Mouse (Mus musculus) stomach, postnatal 0 days (tissue): Measurements from ENCODE around the gene Fbxl5. TPM values are rescaled to one million over a fixed set of nuclear protein-coding genes. Genes with fewer than 3 reads are reported as not detected.

Experiments used
- ATAC-seq: fragments of 200-750 bp; cut with Nextera tagmentation; 2 replicates; pipeline ENCODE4 v1.8.0; 2017; ENCODE audit not compliant: low FRiP score, low TSS enrichment
- DNase-seq: peaks from one replicate; pipeline ENCODE4 v3.0.0-alpha.2; 2016; ENCODE audit warnings: low spot score
- H3K27ac ChIP-seq: fragments of 300-500 bp; sonication (generic); replicated peaks from 2 replicates; pipeline ENCODE4 v1.5.1; 2014; ENCODE audit warnings: mild to moderate bottlenecking, control low read depth
- H3K27me3 ChIP-seq: fragments of 300-500 bp; sonication (generic); 2 replicates; pipeline ENCODE4 v1.6.1; 2014; ENCODE audit warnings: low read length; ENCODE audit not compliant: control insufficient read depth, insufficient read depth
- H3K36me3 ChIP-seq: fragments of 300-500 bp; sonication (generic); 2 replicates; pipeline ENCODE4 v1.6.1; 2014; ENCODE audit warnings: low read length, mixed read lengths; ENCODE audit not compliant: control insufficient read depth, insufficient read depth
- H3K4me1 ChIP-seq: fragments of 300-500 bp; sonication (generic); replicated peaks from 2 replicates; pipeline ENCODE4 v1.6.1; 2014; ENCODE audit warnings: antibody characterized with exemption; ENCODE audit not compliant: control insufficient read depth, insufficient read depth
- H3K4me2 ChIP-seq: fragments of 300-500 bp; sonication (generic); replicated peaks from 2 replicates; pipeline ENCODE4 v1.6.1; 2014; ENCODE audit warnings: low read depth, mild to moderate bottlenecking, control low read depth, moderate library complexity
- H3K4me3 ChIP-seq: fragments of 300-500 bp; sonication (generic); 2 replicates; pipeline ENCODE4 v1.5.1; 2014; ENCODE audit warnings: low read depth, low read length, control low read depth
- H3K9ac ChIP-seq: fragments of 300-500 bp; sonication (generic); 2 replicates; pipeline ENCODE4 v1.6.1; 2014; ENCODE audit warnings: mild to moderate bottlenecking, low read length, control low read depth, mixed read lengths
- H3K9me3 ChIP-seq: fragments of 300-500 bp; sonication (generic); 2 replicates; pipeline ENCODE4 v1.6.1; 2016; ENCODE audit warnings: low read length; ENCODE audit not compliant: control insufficient read depth
- CTCF ChIP-seq: IDR thresholded peaks from 2 replicates; pipeline ENCODE4 v1.5.1; 2016; ENCODE audit warnings: antibody characterized with exemption, low read depth, mild to moderate bottlenecking, moderate library complexity
- EP300 ChIP-seq: optimal IDR thresholded peaks from 2 replicates; pipeline ENCODE3; 2016; ENCODE audit warnings: antibody characterized with exemption
- WGBS: fragments of 180-500 bp; shearing (Covaris S2); extraction: QIAGEN DNeasy Blood & Tissue Kit; methylation state at CpG from one replicate; pipeline ENCODE4 v1.1.7; 2014; 5-methylcytosine and 5-hydroxymethylcytosine counted together
- polyA plus RNA-seq: library from polyadenylated mRNA; unstranded; fragments of >200 nt; fragmentation: Nextera tagmentation; extraction: Ambion mirVana; gene quantifications from 2 replicates; pipeline ENCODE4 v1.2.1, GENCODE M21; 2015

Gene Fbxl5
- polyA plus RNA-seq, 1 experiment from 2014 or later: 44.0 TPM

- H3K4me1 ChIP-seq: no peaks in the 10 kb centered on the region
- H3K9ac ChIP-seq: no peak overlapping the region
- 71% methylated on average over 4 of the region's 4 CpGs for WGBS
- no peak overlapping the region for H3K27ac ChIP-seq
- no peak for TF ChIP-seq EP300
- no peak for TF ChIP-seq CTCF
- no peaks in the 10 kb centered on the region for H3K27me3 ChIP-seq
- DNase-seq (no peak), ATAC-seq (no peak)
- H3K4me2 ChIP-seq: no peak overlapping the region
- no peaks in the 10 kb centered on the region for H3K9me3 ChIP-seq
- no peaks in the 10 kb centered on the region; the same call in 1 of the 2 replicates for H3K36me3 ChIP-seq
- no peak overlapping the region for H3K4me3 ChIP-seq
Observed at GRCm38 (mm10) chr5:43748039-43748438, 73.4 kb downstream of the Fbxl5 start.

- TF ChIP-seq CTCF (no peak), EP300 (no peak)
- Histone ChIP-seq H3K9ac (no peak overlapping the region), H3K4me3 (no peak overlapping the region), H3K4me2 (no peak overlapping the region), H3K9me3 (no peaks in the 10 kb centered on the region), H3K27me3 (no peaks in the 10 kb centered on the region), H3K27ac (no peak overlapping the region), H3K36me3 (peaks cover 4% of the 10 kb centered on the region), H3K4me1 (no peaks in the 10 kb centered on the region)
- ATAC-seq (no peak), DNase-seq (no peak)
- 34% methylated on average over 5 of the region's 5 CpGs for WGBS
Observed at GRCm38 (mm10) chr5:43745156-43745555, 76.3 kb downstream of the Fbxl5 start.

GRCm38 (mm10) chr5:43744187-43744586, 77.3 kb downstream of the Fbxl5 start:
- H3K4me2 ChIP-seq: no peak overlapping the region
- no peaks in the 10 kb centered on the region for H3K27me3 ChIP-seq
- no peak overlapping the region for H3K27ac ChIP-seq
- ATAC-seq: no peak
- no peak overlapping the region for H3K9ac ChIP-seq
- WGBS: 78% methylated on average over 1 of the region's 1 CpGs
- H3K36me3 ChIP-seq: peaks cover 6% of the 10 kb centered on the region
- no peak for DNase-seq
- no peaks in the 10 kb centered on the region for H3K9me3 ChIP-seq
- H3K4me3 ChIP-seq: no peak overlapping the region
- TF ChIP-seq CTCF (no peak), EP300 (no peak)
- H3K4me1 ChIP-seq: no peaks in the 10 kb centered on the region

- TF ChIP-seq EP300: no peak
- no peak for TF ChIP-seq CTCF
- H3K4me3 ChIP-seq: no peak overlapping the region
- no peaks in the 10 kb centered on the region for H3K4me1 ChIP-seq
- H3K27ac ChIP-seq: no peak overlapping the region
- no peak overlapping the region for H3K4me2 ChIP-seq
- H3K9me3 ChIP-seq: no peaks in the 10 kb centered on the region
- WGBS: 84% methylated on average over 8 of the region's 8 CpGs
- ATAC-seq (no peak), DNase-seq (no peak)
- H3K27me3 ChIP-seq: no peaks in the 10 kb centered on the region
- H3K9ac ChIP-seq: no peak overlapping the region
- peaks cover 6% of the 10 kb centered on the region; the same call in 1 of the 2 replicates for H3K36me3 ChIP-seq
Observed at GRCm38 (mm10) chr5:43732381-43732780, 89.1 kb downstream of the Fbxl5 start.

- WGBS: 70% methylated on average over 11 of the region's 11 CpGs
- no peaks in the 10 kb centered on the region for H3K4me1 ChIP-seq
- H3K27me3 ChIP-seq: no peaks in the 10 kb centered on the region
- ATAC-seq: no peak
- no peak overlapping the region for H3K4me3 ChIP-seq
- no peak overlapping the region for H3K9ac ChIP-seq
- no peak overlapping the region for H3K4me2 ChIP-seq
- H3K36me3 ChIP-seq: peaks cover 3% of the 10 kb centered on the region; the same call in 1 of the 2 replicates
- no peak for DNase-seq
- H3K27ac ChIP-seq: no peak overlapping the region
- H3K9me3 ChIP-seq: no peaks in the 10 kb centered on the region
- no peak for TF ChIP-seq EP300
- no peak for TF ChIP-seq CTCF
Observed at GRCm38 (mm10) chr5:43728375-43729165, 92.9 kb downstream of the Fbxl5 start.

GRCm38 (mm10) chr5:43723830-43724229, 97.6 kb downstream of the Fbxl5 start:
- DNase-seq (no peak), ATAC-seq (no peak)
- H3K9me3 ChIP-seq: no peaks in the 10 kb centered on the region
- H3K9ac ChIP-seq: no peak overlapping the region
- H3K27ac ChIP-seq: no peak overlapping the region
- no peaks in the 10 kb centered on the region for H3K27me3 ChIP-seq
- WGBS: 85% methylated on average over 7 of the region's 7 CpGs
- no peak overlapping the region for H3K4me3 ChIP-seq
- H3K4me2 ChIP-seq: no peak overlapping the region
- TF ChIP-seq CTCF (no peak), EP300 (no peak)
- no peaks in the 10 kb centered on the region for H3K4me1 ChIP-seq
- H3K36me3 ChIP-seq: peaks cover 3% of the 10 kb centered on the region; the same call in 1 of the 2 replicates
